Mouse (Mus musculus) inflammation-experienced regulatory T-cells, adult 16 weeks (primary cell): ENCODE measurements around the gene Ptcra. TPM values are rescaled to one million over a fixed set of nuclear protein-coding genes. Genes with fewer than 3 reads are reported as not detected.

Experiments
- polyA plus RNA-seq: library from polyadenylated mRNA; unstranded; fragments of 100-300 nt; shearing (Covaris generic); gene quantifications from one replicate; pipeline ENCODE4 v1.2.1, GENCODE M21; 2017

Gene Ptcra
- polyA plus RNA-seq: not detected

DNA sequence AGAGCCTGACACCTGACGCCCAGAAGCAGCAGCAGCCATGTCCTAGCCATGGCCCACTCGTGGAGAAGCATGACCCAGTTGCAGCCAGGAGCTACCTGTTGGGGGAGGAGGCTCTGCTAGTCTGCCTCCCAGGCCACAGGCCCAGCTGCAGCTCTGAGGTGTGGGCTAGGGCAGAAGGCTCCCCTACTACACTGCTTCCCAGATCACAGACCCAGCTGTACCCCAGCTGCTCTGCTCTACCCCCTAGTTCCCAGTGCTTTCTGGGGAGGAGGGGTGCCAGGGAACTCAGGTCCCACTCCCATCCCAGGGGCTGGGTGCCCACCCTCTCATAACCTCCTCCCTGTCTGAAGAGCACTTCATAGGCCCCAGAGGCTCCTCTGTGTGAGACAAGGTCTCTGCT, at the start of gene Ptcra:
Gene Ptcra, minus strand, starts transcription at position 169 of the 400 bp plus-strand sequence.

DNA sequence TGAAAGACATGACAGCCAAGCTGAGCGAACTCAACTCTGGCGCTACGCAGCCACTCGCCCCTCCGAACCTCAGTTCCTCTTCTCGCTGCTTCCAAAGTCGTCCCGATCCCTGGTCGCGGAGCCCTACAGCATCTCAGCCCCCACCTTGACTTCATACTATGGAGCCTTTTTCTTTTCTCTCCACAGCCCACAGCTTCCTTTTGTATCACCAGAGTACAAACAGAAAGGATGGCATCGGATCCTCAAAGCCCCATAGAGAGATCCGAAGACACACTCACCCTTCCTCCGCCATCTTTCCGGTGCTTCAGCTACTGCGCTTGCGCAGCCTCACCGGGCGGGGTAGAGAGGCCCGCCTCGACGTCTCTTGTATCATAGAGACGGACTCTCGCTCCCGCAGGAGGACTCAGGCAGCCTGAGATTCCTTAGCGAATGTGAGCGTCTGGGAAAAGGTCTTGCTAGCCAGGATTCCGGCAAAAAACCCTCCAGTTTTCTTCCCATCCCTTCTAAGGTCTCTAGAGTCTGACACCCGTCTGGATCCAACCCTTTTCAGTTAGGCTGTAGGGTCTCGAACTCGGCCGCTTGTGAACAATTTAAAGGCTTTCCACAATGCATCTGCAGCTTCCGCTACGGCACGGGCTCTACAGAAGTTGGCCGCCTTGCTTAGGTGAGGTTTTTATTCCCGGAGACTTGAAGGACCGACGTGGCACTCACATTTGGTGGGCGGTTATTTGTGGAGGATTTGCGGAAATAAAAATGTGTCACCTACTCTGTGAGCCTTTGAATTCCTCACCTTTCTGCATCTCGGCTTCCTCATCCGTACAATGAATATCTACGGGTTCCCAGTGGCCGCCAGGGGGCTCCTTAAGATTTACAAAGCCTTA, 19.1 kb upstream of the Ptcra start, which contains the start of gene Rpl7l1:
Gene Rpl7l1, minus strand, starts transcription at position 332 of the 881 bp plus-strand sequence.

DNA sequence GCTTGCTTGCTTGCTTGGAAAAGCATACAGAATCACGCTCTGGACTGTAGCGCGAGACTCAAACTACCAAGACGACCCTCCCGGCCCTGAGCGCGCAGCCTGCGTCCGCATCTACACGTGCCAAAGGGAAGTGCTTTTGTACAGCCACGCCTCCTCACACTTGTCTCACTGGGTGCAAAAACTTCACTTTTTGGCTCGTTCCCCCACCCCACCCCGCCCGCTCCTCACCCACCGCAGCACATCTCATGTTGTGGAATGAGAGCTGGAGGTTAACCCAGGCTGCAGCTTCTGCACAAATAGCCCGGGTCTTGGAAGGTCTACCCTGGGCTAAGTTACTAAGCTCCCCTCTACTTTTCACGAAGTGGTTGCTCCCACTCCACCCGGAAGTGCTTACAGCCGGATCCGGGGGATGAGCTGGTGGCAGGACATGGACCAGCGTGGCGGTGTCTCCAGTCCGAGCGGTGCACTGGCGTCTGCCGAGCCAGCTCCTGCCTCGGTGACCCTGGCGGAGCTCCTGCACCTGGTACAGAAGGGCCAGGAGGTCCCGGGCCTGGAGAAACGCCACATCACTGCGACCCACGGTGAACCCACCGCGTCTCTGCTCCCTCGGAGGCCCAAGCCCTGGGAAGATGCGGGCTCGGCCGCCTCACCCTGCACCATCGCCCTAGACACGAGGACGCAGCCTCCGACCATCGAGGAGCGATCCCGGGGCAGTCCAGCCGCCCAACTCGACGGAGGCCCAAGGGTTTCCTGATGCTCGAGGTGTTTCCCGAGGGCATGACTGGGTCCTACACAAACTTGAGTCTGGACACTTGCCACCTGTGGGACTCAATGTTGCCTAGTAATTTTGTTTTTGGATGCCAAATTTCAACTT, 9.1 kb upstream of the Ptcra start, which contains the start of gene 2310039H08Rik:
Gene 2310039H08Rik, plus strand, starts transcription at position 232 of the 874 bp plus-strand sequence.

GRCm38 (mm10) chr17:46751794-46752556, 11.5 kb downstream of the Ptcra start, which contains the start of gene Cnpy3:
Gene Cnpy3 (minus strand): TSS chr17:46752214.

DNA sequence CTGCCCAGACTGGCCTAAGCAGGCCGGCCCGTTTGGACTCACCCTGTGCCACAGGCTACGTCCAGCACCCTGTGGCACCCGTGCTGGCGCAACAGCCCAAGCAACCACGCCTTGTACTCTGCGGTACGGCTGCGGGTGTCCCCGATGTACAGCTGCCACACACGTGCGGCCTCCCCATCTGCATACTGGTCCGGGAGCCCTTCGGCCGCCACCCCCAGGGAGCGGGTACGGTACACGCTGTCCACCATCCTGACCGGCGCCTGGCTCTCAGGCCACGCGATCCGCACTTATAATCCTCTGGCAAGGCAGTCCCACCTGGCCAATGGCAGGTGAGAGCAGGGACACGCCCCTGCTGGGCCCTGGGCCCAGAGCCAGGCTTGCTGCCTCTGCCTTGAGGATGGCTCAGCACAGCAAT, 34.6 kb downstream of the Ptcra start, which contains the start of gene Gnmt:
Gene Gnmt, minus strand, starts transcription at position 265 of the 415 bp plus-strand sequence.

DNA sequence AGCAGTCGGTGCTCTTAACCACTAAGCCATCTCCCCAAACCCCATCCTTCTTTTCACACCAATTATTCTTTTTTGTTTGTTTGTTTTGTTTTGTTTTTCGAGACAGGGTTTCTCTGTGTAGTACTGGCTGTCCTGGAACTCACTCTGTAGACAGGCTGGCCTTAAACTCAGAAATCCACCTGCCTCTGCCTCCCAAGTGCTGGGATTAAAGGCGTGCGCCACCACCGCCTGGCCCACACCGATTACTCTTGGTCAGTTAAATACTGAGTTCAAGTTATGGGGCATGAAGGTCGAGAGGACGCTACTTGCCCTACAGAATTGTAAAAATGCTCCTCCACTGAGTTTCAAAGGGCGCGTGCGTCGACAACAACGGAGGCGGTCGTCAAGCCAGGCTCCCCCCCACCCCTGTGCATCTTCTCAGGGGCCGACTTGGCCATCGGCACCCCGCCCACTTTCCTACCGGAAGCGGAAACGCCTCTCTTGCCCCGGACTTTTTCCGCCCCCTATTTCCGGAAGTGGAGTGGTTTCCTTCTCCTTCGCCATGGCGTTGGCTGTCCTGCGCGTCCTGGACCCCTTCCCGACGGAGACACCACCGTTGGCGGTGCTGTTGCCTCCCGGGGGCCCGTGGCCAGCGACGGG, 52.4 kb downstream of the Ptcra start, which contains the start of gene Pex6:
Gene Pex6, plus strand, starts transcription at position 505 of the 639 bp plus-strand sequence.

Other genes with a start within 250 kb of the Ptcra start
- gene Cul9, start 217.3 kb downstream of the Ptcra start, polyA plus RNA-seq: 13.2 TPM
- 3.4 TPM for gene Srf, start 207.5 kb downstream of the Ptcra start, polyA plus RNA-seq
- not detected for gene Ptk7, start 134.2 kb downstream of the Ptcra start, polyA plus RNA-seq
- gene Klc4, start 117.7 kb downstream of the Ptcra start, polyA plus RNA-seq: 25.8 TPM
- gene Mrpl2, start 117.5 kb downstream of the Ptcra start, polyA plus RNA-seq: 70.8 TPM
- 13.5 TPM for gene Cul7, start 113.4 kb downstream of the Ptcra start, polyA plus RNA-seq
- gene Rrp36, start 89.4 kb downstream of the Ptcra start, polyA plus RNA-seq: 68.2 TPM
- gene Mea1, start 84.9 kb downstream of the Ptcra start, polyA plus RNA-seq: 170 TPM
- gene Klhdc3, start 82.8 kb downstream of the Ptcra start, polyA plus RNA-seq: 84.9 TPM
- gene Ppp2r5d, start 58.6 kb downstream of the Ptcra start, polyA plus RNA-seq: 66.6 TPM
- gene Pex6, start 52.2 kb downstream of the Ptcra start, polyA plus RNA-seq: 3.0 TPM
- 0.67 TPM for gene Gnmt, start 34.5 kb downstream of the Ptcra start, polyA plus RNA-seq
- 63.8 TPM for gene Cnpy3, start 11.5 kb downstream of the Ptcra start, polyA plus RNA-seq
- 26.7 TPM for gene 2310039H08Rik, start 8.9 kb upstream of the Ptcra start, polyA plus RNA-seq
- gene Rpl7l1, start 19.0 kb upstream of the Ptcra start, polyA plus RNA-seq: 169 TPM
- 23.2 TPM for gene Bicral, start 94.8 kb upstream of the Ptcra start, polyA plus RNA-seq
- 23.2 TPM for gene Tbcc, start 127.0 kb upstream of the Ptcra start, polyA plus RNA-seq
- gene Prph2, start 146.7 kb upstream of the Ptcra start, polyA plus RNA-seq: not detected
- gene Ubr2, start 246.8 kb upstream of the Ptcra start, polyA plus RNA-seq: 24.5 TPM